Mouse (Mus musculus) lung, adult 2 months (tissue): Measurements from ENCODE around the gene Sumo1.

Source experiments
- CTCF ChIP-seq: fragments of 200-500 bp; IDR thresholded peaks from 2 replicates; pipeline ENCODE4 v1.5.1; 2011; ENCODE audit warnings: mild to moderate bottlenecking, low read length, control low read depth; ENCODE audit not compliant: insufficient read depth
- POLR2A ChIP-seq: fragments of 200-500 bp; IDR thresholded peaks from 2 replicates; pipeline ENCODE4 v1.6.1; 2011; ENCODE audit warnings: low read depth, mild to moderate bottlenecking, control low read depth, low read length, borderline replicate concordance; ENCODE audit errors: extremely low read depth

GRCm38 (mm10) chr1:59606479-59606878, 64.2 kb downstream of the Sumo1 start:
- TF ChIP-seq CTCF (no peak), POLR2A (no peak)
